Mouse (Mus musculus) testis, postnatal 10 days (tissue): Measurements from ENCODE around the gene Ss18l1.

Experiments used
- DNase-seq: peaks from one replicate; pipeline ENCODE4 v3.0.0; 2021; ENCODE audit warnings: low spot score

Ss18l1 gene

DNA sequence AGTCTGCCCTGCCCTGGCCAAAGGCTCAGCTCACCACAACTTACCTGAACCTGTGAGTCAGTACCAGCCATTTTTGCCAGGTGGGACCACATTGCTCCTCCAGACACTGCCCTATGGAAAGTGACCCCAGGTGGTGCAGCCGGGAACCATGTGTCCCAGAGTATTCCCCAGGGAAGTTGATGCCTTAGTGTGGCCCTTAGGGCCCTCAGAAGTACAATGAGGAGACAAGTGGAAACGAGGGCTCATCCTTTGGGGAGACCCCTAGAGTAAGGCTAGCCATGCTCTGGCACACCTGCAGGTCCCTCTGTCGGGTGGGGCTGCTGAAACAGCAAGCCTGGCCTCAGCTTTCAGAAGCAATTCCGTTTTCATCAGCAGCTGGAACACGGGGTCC lies 44.3 kb downstream of the Ss18l1 start:
- DNase-seq = no peak

DNA sequence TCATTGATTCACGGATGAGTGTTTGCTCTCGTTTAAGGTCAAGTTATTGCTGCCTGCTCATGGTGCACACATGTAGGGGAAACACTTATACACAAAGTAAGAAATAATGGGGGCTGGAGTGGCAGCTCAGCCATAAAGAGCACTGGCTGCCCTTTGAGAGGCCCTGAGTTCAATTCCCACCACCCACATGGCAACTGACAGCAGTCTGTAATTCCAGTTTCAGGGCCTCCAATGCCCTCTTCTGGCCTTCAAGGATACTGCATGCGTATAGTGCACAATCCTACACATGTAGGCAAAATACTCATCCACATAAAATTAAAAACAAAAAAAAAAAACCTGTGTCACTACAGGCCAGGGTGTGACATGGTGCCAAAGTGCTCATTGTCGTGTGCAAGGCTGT lies 45.2 kb downstream of the Ss18l1 start:
- DNase-seq = no peak

- no peak for DNase-seq
Measured at GRCm38 (mm10) chr2:180090285-180090684, 48.0 kb downstream of the Ss18l1 start.

- DNase-seq = no peak
Measured at GRCm38 (mm10) chr2:180095711-180096110, 53.4 kb downstream of the Ss18l1 start.

DNA sequence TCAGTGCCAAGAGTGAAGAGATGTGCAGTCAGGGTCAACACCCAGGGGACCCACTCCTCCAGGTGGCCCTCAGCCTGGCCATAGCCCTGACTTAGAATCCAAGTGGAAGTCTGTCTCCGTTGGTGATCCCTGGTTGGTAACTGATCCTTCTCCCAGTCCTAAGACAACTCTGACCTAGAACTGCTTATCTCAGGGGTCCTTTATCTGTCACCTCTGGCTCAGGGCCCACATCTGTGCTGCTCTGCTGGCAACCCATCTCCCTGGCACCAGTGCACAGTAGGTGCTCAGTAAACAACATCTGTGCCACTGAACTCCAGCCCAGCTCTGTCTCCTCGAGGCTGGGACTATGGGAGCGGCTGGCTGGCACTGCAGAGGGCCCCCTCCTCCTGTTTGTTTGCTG lies 55.3 kb downstream of the Ss18l1 start:
- DNase-seq = no peak

DNA sequence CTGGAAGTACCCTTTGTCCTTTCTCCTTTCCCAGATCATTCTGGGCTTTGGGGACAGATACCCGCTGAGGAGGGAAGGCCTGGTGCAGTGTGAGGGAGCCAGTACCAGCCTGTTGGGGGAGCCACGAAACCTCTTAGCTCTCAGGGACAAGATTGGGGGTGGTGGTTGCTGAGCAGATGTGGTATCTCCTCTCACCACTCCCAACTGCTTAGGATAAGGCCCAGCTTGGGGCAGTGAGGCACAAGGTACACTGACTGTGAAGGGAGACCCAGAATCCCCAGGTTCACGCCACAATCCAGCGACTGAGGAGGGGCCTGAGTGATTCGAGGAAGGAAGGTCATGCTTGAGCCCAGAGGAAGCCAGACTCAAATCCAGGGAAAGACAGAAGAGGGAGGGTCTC lies 55.9 kb downstream of the Ss18l1 start:
- no peak for DNase-seq

GRCm38 (mm10) chr2:180099529-180099928 lies 57.2 kb downstream of the Ss18l1 start:
- DNase-seq = no peak

DNA sequence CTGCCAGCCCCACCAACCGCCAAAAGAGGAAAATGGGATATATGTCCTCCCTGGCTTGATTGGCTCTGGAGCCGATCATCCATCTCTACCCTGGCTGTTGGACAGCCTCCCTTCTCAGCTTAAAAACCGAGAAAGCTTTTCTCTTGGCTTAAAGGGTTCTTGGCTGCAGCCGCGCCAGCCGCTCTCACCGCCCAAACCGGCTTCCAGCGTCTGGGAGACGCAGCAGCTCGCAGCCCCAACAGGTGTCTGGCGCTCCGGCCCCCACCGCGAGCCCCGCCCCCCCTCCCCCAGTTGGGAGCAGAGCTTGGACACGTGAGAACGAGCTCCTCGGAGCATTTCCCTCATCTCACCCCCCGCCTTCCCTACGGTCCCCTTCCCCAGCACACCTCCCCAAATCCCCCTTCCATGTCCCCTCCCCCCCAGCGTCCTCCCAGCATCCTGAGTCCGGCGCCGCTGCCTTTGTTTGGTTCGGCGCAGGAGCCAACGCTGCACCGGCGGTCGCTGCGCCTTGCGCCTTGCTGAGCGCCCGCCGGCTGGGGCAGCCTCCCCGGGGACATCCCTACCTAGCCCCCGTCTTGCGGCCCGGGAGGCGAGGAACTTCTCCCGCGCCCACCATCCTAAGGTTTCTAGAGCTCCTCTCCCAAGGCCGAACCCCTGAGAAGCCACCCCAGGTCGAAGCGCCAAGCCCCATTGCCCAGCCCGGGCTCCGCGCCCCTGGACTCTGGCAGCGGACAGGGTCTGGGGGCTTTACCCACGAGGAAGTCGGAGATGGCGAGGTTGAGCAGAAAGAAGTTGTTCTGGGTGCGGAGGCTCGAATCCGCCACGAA lies 61.1 kb downstream of the Ss18l1 start:
- no peak for DNase-seq

GRCm38 (mm10) chr2:180103978-180104658 lies 61.8 kb downstream of the Ss18l1 start, which contains the start of gene Hrh3:
Hrh3 (minus strand) TSS chr2:180104488.
- DNase-seq = peak; percentile 87

DNA sequence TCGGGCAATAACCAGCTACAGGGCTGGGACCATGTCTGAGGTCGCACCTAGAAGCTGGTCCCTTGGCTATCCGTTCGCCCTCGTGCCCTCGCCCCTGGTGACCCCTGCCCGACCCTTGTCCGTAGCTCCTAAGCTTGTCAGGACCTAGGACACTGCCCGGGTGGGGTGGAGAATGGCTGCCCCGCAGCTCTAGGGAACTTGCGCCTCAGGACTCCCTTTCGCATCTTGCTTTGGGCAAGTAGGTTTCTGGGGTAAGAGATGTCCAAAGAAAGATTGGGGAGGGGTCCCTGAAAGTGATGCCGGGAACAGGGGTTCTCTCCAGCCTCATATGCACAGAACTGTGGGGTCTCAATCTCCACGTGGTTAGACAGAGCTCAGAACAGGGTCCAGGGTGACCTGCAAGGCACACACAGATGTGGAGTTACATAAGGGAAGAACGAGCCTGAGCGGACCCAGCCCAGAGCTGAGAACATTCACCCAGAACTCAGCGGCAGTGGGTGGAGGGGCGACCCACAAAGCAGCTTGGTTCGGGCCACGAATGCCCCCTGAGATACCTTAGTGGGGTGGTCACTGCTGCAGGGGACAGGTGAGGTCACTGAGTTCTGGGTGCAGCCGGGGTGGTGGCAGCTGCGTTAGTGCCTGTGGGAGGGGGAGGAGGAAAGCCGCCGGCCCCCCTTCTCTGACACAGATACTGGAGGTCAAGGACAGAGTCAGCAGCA lies 62.5 kb downstream of the Ss18l1 start:
- DNase-seq = no peak

DNA sequence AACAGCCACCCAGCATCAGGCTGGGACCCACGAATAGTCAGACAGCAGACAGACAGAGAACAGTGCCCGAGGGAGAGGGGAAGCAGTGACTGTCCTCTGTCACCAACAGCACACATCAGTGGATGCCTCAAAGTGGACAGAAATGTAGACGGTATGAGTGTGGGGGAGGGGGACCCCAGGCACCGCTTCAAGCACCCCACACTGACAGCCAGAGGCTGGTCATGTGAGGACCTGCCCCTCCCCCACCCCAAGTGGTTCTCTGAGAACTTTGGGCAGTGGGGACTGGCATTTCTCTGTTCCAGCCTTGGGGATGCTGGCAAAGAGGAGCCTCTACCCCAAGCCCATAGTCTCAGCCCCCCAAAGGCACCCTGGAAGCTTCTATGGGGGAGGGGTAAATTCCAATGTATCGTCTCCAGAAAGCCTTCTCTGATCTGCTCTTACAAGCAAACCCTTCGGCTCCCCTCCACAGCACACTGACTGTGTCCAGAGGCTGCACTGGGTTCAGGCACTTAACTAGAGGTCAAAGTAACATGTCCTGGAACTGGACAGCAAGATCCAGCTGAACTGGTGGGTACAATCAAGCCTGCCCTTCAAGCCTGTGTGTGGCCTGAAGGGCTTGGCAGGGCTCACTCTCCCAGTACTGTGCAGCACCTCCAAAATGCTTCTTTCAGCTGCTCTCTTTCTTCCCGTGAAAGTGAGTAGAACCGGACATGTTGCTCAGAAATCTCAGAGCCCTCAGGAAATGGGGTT lies 63.3 kb downstream of the Ss18l1 start:
- DNase-seq = peak; percentile 64

GRCm38 (mm10) chr2:180107081-180107480 lies 64.8 kb downstream of the Ss18l1 start:
- no peak for DNase-seq

- no peak for DNase-seq
Measured at GRCm38 (mm10) chr2:180108285-180108684, 66.0 kb downstream of the Ss18l1 start.

DNA sequence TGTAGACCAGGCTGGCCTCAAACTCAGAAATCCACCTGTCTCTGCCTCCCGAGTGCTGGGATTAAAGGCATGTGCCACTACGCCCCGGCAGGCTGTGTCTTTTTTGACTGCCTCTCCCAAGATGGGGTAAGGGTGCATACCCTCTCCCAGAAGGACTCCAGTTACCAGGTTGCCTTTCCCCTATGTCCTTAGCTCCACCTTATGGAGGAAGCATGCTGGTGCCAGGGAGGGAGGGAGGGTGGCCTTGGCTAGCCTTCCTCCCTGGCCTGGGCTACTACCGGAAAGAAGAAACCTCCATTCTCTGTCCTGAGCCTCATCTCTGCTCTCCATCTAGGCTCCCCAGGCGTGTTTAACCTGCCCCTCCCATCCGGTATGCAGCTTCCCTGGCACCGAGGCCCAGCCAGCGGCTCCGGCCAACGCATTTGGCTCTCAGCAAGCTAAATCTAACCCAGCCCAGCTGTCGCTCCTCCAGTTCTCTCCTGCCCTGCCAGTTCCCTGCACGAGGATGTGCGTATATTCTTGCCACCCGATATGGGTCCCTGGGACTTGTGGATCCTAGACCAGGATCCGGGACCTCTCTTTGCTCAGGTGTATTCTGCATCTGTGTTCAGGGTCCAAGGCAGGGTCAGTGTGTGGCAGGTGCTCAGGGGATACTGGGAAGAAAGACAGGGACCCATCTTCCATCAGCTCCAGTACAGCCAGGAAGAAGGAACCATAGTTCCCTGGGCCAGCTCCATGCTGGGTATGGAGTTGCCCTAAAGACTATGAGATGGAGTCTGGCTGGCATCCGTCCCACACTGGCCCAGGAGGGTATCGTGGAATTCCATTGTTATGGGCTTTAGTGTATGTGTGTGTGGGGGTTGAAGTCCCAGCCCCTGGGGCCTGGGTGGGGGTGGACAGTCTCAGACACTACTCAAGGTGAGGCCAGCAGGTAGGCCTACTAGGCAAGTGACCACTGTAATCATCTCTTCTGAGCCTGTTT lies 71.9 kb downstream of the Ss18l1 start:
- no peak for DNase-seq

DNA sequence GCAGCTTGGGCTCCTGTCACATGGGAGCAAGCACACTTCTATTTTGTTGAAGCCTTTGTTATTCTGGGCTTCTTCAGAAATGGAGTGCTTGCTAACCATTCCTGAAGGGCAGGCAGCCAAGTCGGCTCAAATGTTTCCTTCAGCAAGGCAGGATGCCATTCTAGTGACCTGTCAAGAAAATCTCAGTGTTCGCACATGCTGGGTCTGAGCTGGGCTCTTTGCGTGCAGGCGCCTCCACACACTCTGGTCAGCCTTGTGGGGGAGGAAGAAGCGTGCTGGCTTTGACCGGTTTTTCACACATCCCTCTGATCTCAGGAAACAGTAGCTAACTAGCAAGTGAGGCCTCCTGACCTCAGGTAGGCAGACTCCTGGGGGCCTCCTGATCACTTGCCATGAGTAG lies 73.0 kb downstream of the Ss18l1 start:
- DNase-seq = peak; percentile 69

GRCm38 (mm10) chr2:180116081-180116493 lies 73.8 kb downstream of the Ss18l1 start:
- DNase-seq = no peak

- DNase-seq = peak; percentile 66
Measured at GRCm38 (mm10) chr2:180116741-180117484, 74.6 kb downstream of the Ss18l1 start.

DNA sequence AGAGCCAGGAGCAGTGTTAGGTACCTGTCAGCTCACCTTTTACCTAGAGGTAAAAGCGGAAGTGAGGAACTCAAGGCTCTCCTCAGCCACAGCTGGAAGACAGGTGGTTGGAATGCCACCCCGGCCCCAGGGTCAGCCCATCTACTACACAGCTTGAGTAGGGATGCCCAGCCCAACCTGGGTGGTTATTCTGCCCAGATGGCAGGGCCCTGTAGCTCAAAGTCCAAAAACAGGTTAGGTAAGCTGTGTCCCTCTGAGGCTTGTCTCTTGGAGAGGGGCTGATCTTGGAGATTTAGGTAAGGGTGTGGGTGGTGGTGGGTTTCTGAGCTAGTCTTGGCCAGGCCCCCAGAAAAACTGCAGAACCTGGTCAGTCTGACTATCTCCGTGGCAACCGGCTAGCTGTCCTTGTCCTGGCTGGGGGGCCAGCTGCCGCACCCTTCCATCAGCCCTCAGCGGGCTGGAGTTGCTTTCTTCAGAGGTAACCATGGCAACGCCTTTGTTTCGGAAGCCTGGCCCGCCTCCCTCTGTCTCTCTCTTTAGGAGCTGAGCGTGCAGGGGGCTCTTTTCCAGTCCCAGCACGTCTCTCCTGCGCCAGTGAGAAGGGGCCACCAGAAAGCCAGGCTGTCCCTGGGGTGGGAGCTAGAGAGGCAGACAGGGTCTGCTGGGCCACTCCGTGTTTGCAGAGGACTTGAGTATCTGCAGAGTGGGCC lies 75.3 kb downstream of the Ss18l1 start:
- peak; percentile 60 for DNase-seq

DNA sequence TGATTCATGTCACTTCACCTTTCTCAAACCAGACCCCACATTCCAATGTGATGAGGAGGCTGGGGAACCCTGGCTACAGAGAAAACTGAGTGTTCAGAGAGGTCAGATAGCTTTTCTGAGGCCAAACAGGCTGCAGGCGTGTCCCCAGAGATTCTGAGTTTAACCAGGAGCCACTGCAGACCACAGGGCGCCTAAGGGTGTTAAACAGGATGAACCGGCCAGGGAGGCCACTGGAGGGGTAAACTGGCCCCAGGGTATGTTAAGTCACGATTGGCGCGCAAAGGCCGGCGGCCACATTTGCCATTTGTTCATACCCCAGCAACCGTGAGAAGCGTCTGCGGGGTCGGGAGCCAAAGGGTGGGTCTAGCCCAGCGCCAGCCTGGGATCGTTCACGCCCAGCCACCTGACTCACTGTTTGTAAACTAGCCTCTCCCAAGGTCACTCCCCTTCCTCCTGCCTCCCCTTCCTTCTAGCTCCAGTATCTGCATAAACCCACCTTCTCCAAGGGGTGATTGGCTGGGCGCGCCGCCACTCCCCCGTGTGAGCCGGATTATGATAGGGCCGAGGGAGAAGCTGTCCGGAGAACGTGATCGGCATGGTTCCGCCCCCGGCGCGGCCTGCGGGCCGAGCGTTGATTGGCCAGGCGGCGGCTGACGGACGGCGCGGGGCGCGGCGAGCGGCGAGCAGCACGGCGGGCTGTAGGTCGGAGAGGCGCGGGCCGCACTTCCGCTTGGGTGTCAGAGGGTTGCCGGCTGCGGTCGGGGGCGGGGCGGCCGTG lies 76.5 kb downstream of the Ss18l1 start, which contains the start of gene Osbpl2:
Gene Osbpl2, plus strand, starts transcription at position 646 of the 778 bp plus-strand sequence.
- DNase-seq = peak; percentile 99
